Mouse (Mus musculus) gastrocnemius, postnatal 10 days (tissue): ENCODE measurements around the gene Plcb1. TPM values are rescaled to one million over a fixed set of nuclear protein-coding genes. Genes with fewer than 3 reads are reported as not detected.
A peak's percentile ranks its signal among the peaks of the same experiment; 100 is the strongest.
"Not testable (repeated sequence)": the region's sequence is repeated elsewhere in the genome, so short reads cannot be mapped to it uniquely, and the experiment has no call there.

ENCODE experiments used
- DNase-seq: peaks from one replicate; pipeline ENCODE4 v3.0.0; 2021; ENCODE audit warnings: mixed read lengths
- total RNA-seq, 2 experiments: library from RNA; stranded (reverse); gene quantifications; 2 replicates each; pipeline ENCODE4 v1.2.3; 2021

Gene Plcb1
- total RNA-seq, 2 experiments from 2014 or later, result 3.1 to 5.6 TPM

GRCm38 (mm10) chr2:134968380-134968779 lies 182.5 kb downstream of the Plcb1 start:
- DNase-seq, result no peak

GRCm38 (mm10) chr2:134972376-134972775 lies 186.5 kb downstream of the Plcb1 start:
- DNase-seq, result no peak

- no peak for DNase-seq
Measured at GRCm38 (mm10) chr2:134974711-134975110, 188.8 kb downstream of the Plcb1 start.

- peak; percentile 6 for DNase-seq
Measured at GRCm38 (mm10) chr2:134976796-134977330, 191.0 kb downstream of the Plcb1 start.

GRCm38 (mm10) chr2:134977641-134978040 lies 191.8 kb downstream of the Plcb1 start:
- no peak for DNase-seq

- no peak for DNase-seq
Measured at GRCm38 (mm10) chr2:134981394-134981793, 195.5 kb downstream of the Plcb1 start.

- no peak for DNase-seq
Measured at GRCm38 (mm10) chr2:134984884-134985283, 199.0 kb downstream of the Plcb1 start.

GRCm38 (mm10) chr2:134987978-134988377 lies 202.1 kb downstream of the Plcb1 start:
- no peak for DNase-seq

- no peak for DNase-seq
Measured at GRCm38 (mm10) chr2:134989650-134990292, 203.9 kb downstream of the Plcb1 start.

- no peak for DNase-seq
Measured at GRCm38 (mm10) chr2:135007134-135007533, 221.3 kb downstream of the Plcb1 start.

GRCm38 (mm10) chr2:135007885-135008284 lies 222.0 kb downstream of the Plcb1 start:
- DNase-seq, result not testable (repeated sequence)

- DNase-seq, result no peak
Measured at GRCm38 (mm10) chr2:135010371-135010770, 224.5 kb downstream of the Plcb1 start.

- no peak for DNase-seq
Measured at GRCm38 (mm10) chr2:135015501-135015900, 229.6 kb downstream of the Plcb1 start.

- no peak for DNase-seq
Measured at GRCm38 (mm10) chr2:135018275-135018674, 232.4 kb downstream of the Plcb1 start.

GRCm38 (mm10) chr2:135018708-135019107 lies 232.8 kb downstream of the Plcb1 start:
- DNase-seq, result no peak

GRCm38 (mm10) chr2:135019588-135019987 lies 233.7 kb downstream of the Plcb1 start:
- DNase-seq, result no peak

GRCm38 (mm10) chr2:135029288-135029687 lies 243.4 kb downstream of the Plcb1 start:
- DNase-seq, result no peak

GRCm38 (mm10) chr2:135029700-135030099 lies 243.8 kb downstream of the Plcb1 start:
- DNase-seq, result no peak

GRCm38 (mm10) chr2:135035640-135036260 lies 249.9 kb downstream of the Plcb1 start:
- no peak for DNase-seq

- DNase-seq, result no peak
Measured at GRCm38 (mm10) chr2:135048791-135049190, 262.9 kb downstream of the Plcb1 start.

GRCm38 (mm10) chr2:135049283-135049682 lies 263.4 kb downstream of the Plcb1 start:
- DNase-seq, result no peak

- DNase-seq, result no peak
Measured at GRCm38 (mm10) chr2:135051540-135052288, 265.8 kb downstream of the Plcb1 start.

GRCm38 (mm10) chr2:135053391-135053790 lies 267.5 kb downstream of the Plcb1 start:
- no peak for DNase-seq
